Mouse (Mus musculus): ENCODE measurements around the gene Akr1c6. TPM values are rescaled to one million over a fixed set of nuclear protein-coding genes. Genes with fewer than 3 reads are reported as not detected.
"Not testable (repeated sequence)": the region's sequence is repeated elsewhere in the genome, so short reads cannot be mapped to it uniquely, and the experiment has no call there.

The Akr1c6 gene
- under 1 TPM in 1 of 2 experiments, not detected in 1; 0.47 TPM for total RNA-seq (2021)
- long read RNA-seq, experiment 1, result 0 reads
- long read RNA-seq, experiment 2, result 0 reads

DNA sequence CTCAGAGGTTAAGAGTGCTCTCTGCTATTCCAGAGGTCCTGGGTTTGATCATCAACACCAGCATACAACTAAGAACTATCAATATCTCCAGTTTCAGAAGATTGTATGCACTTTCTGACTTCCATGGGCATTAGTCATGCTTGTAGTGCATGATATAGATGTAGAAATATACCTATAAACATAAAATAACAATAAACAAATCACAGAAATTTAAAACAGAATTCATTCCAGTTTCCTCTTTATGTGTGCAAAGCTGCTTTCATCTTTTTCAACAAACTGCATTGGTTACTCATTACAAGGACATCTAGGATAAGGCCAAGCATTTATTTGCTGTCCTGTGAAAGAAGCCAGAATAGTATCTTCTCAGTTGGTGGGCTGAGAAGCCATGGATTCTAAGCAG, at the start of gene Akr1c6:
Gene Akr1c6 (plus strand): TSS at position 301 of the 400 bp plus-strand sequence.
- DNase-seq (ENCODE audit: low spot score), result no peak

DNA sequence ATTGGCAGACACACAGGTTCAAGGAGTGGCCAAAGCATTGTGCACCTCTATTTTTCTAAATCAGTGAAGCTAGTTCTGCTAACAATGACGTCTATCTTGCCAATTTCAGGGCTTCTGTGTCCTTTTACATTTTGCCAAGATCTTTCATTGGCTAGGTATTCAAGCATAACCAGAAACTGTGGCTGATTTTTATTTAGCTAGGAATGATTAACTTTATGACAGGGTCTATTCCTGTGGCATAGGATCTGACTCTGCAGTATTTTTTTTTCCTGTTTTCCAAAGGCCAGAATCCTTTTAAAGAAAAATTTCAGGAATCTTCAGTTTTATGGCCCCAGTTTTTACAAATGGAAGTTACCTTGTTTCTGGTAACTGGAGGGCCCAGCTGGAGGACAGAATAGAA, 49.2 kb upstream of the Akr1c6 start:
- DNase-seq (ENCODE audit: low spot score), result no peak

DNA sequence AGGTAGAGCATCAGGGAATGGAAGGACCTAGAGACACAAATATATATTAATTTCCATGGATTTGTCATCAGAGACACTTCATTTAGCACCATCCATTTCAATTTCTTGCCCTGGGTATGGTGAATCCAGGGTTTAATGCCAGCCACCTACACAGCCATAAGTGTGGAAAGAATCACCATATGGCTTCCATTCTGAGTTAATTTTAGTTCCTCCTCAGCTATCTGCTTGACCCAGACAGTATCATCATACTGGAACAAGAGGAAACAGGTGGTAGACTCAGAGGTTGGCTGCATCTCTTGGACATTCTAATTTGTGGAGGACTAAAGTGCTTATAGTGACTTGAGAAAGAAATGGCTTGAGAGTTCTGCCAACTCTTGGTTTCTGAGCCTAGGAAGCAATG, 48.6 kb upstream of the Akr1c6 start:
- no peak for DNase-seq (ENCODE audit: low spot score)

DNA sequence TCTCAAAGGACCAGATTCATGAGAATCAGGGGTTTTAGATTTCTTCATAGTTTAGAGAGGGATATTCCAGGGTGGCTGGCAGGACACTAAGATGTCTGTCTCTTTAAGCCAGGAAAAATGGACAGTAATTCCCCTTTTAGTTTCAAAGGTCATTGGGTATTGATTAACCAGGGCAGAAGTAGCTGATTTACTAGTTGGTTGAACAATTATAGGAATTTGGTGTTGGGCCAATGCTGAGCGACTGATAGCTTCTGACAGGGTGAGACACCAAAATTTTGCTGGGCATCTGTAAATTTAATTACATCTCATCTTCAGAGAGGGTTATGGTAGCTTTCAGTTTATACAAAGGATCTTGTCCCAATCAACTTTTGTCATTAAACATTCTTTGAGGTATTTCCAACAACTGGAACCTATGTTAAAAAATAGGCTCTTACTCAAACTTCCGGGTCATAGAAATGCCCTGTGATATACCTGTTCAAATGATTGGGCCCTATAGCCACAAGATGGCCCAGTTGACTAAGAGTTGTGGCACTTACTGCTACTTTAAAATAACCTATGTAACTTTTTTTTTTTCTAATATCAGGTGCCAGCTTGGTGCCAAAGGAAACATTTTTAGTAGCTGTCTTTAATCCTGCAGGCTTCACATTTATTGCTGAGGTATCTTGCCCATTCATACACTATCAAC, 45.2 kb upstream of the Akr1c6 start:
- DNase-seq (ENCODE audit: low spot score), result no peak

DNA sequence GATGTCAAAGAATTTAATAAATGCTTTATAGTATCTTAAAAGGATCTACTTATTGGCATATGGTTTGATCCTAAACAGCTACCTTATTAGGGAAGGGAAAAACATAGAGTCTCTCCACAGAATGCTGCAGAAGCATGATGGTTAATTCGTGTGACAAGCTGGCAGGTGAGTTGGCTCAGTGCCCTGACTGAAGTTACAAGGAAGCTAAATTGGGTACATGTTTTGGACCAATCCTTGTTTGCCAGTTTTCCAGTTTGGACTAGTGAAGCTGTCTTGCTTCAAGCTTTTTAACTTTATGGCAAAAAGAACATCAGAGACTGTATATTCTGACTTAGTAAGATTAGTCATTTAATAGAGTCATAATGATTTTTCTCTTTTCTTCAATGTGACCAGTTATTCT, 33.7 kb upstream of the Akr1c6 start:
- not testable (repeated sequence) for DNase-seq (ENCODE audit: low spot score)

DNA sequence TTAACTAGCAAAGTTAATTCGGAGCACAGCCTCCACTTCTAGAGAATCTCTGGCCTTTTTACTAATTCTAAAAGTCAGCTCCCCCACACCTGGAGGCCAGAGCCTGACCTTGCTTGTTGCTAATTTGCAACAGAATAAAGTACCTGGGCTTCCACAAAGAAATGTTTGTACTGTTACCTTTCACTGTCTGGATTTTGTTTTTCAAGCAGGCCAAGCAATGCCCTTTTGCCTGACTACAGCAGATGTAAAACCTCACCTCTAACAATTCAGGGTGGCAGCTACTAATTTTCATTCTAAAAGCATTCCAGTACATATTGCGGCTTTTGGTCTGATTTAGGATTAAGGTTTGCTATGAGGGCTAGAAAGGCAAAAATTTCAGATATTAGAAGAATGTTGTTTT, 33.3 kb upstream of the Akr1c6 start:
- DNase-seq (ENCODE audit: low spot score), result no peak

DNA sequence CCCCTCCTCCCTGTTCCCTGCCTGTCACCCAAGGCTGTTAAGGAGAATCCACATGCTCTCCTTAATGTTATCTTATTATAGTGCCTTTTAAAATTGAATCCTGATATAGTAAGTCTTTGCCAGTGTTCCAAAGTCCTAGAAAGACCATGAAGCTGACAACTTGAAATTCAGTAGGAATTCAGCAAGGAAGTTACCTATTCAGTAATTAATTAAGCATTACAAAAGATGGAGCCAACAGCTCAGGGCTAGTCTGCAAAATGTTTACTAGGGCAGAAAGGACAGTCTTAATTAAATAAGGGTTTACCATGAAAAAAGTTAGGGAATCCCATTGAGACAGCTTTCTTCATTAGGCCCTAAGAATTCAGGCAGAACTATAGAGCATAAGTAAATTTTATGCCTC, 31.9 kb upstream of the Akr1c6 start:
- no peak for DNase-seq (ENCODE audit: low spot score)

DNA sequence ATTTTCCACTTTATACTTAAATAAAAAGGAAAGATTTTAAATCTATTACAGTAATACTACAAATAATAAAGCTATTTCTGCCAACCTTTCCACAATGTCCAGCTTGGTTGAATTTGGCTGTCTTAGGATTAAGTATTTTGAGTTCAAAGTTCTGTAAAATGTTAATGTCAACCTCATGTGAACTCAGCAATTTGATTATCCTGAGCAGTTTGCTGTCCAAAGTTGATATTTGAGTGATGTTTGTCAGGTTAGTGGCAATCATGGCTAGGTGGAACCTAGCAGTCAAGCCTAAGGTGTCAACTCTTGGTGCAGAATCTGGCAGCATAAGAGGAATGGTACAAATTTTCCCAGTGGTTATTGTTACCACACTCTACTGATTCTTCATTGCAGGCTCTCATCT, 29.4 kb upstream of the Akr1c6 start:
- no peak for DNase-seq (ENCODE audit: low spot score)

DNA sequence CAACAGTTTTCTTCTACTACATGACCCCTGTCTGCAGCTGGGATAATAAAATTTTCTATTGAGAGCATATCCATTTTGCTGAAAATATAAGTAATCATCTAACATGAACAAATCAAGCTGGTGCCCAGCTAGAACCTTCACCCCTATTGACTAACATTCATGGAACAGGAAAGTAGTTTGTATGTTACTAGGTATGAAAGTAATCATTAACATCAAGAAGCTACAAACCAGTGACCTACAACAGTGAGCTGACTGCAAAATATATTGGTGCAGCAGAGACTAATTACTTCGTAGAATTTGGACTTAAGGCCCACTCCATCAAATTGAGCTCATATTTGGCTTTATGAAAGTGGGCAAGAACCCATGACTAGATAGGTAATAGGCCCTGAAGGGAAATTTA, 27.3 kb upstream of the Akr1c6 start:
- DNase-seq (ENCODE audit: low spot score), result no peak

DNA sequence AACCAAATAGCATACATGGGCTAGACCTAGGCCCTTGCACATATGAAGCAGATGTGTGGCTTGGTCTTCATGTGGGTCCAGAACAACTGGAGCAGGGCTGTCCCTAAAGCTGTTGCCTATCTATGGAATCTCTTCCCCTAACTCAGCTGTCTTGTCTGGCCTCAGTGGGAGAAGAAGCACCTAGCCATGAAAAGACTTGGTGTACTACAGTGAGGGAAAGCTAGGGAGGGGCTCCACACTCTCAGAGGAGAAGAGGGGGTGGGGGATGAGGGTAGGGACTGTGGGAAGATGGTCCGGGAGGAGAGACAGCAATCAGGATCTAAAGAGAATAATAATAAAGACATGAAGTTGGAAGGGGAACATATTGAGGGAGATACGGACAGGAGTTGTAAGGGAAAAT, 5.5 kb upstream of the Akr1c6 start:
- DNase-seq (ENCODE audit: low spot score), result no peak

DNA sequence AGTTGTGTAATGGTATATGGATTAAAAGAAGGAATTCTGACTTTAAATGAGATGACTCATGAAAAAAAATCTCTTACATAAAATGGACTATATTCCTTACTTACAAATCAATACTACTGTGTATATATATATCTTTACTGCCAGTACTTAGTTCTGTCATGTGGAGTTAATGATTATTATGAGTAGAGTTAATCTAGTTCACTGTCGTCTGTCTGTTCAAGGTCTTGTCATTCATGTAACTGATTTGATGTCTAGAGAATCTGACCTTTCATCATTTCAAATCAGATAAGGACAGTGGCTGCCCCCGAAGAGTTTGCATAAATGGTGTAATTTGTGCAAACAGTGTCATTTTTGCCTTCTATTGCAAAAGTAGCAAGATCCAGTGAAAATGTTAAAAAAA, 5.1 kb upstream of the Akr1c6 start:
- no peak for DNase-seq (ENCODE audit: low spot score)

DNA sequence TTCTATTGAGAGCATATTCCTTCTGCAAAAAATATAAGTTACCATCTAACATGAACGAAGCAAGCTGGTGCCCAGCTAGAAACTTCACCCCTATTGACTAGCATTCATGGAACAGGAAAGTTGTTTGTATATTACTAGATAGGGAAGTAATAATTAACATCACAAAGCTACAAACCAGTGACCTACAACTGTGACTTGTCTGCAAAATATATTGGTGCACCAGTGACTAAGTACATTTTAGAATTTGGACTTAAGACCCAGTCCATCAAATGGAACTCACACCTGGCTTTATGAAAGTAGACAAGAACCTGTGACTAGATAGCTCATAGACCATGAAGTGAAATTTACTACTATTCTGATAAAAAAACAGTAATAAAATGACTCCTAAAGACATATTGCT, 3.0 kb upstream of the Akr1c6 start:
- no peak for DNase-seq (ENCODE audit: low spot score)

DNA sequence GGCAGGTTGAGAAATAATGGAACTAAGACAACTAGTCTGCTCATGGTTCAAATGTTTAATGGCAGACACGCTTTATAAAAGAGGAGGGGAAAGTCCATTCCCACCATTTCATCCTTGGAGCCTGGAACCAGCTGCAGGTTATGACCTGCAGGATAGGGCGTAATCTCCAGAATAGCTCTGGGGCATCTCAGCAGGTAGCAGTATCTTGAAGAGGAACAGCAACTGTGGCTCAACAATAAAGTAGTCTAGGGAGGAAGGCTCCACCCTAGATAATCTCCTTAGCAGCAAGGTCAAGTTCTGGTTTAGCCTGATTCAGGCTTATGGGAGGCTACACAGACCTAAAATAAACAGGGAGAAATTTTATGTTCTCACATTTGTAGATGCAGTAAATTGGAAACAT, 31.5 kb downstream of the Akr1c6 start:
- DNase-seq (ENCODE audit: low spot score), result no peak

DNA sequence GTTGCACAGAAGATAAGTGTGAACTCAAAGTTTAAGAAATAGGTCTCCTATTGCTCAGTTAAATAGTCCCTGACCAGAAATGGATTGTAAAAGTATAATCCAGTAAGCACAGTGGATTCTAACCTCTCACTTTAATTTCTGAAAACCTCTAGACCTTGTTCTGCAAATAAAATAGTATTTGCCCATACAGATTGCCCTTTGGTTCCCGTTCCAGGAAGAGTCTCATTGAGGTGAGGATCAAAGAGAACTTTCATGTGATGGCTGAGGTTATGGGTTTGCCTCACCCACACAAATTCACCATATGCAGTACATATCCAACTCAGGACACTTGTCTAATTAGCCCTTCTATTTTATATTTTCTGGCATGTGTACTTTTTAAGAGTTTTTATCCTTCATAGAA, 33.8 kb downstream of the Akr1c6 start:
- DNase-seq (ENCODE audit: low spot score), result no peak

Other genes starting within 250 kb of the Akr1c6 start
- gene Akr1c13, start 243.2 kb upstream of the Akr1c6 start, total RNA-seq (2021), result under 1 TPM in 1 of 2 experiments, not detected in 1; 0.43 TPM
- gene Akr1c19, start 205.6 kb upstream of the Akr1c6 start, total RNA-seq (2021), result under 1 TPM in 1 of 2 experiments, not detected in 1; 0.66 TPM
- not detected for gene Akr1c12, start 154.9 kb upstream of the Akr1c6 start, total RNA-seq (2021)
- not detected for gene Akr1c20, start 89.0 kb downstream of the Akr1c6 start, total RNA-seq (2021)
- gene Akr1c21, start 139.8 kb downstream of the Akr1c6 start, total RNA-seq (2021), result not detected
- gene Akr1e1, start 174.9 kb downstream of the Akr1c6 start, total RNA-seq (2021), result 10 to 100 TPM; 12.0 to 15.8 TPM

All from gastrocnemius, adult 18-20 months (tissue).